Mouse (Mus musculus): ENCODE measurements around the gene Fbxl12. TPM values are rescaled to one million over a fixed set of nuclear protein-coding genes. Genes with fewer than 3 reads are reported as not detected.
A peak's percentile ranks its signal among the peaks of the same experiment; 100 is the strongest.

Gene Fbxl12
- 4.2 and 5.0 TPM in 2 replicates for total RNA-seq (2012; rRNA removed)
- total RNA-seq (2014; rRNA removed) = 3.7 and 4.0 TPM in 2 replicates
- polyA plus RNA-seq (2012; ENCODE audit: insufficient read length, low read depth) = 10.5 and 13.7 TPM in 2 replicates

GRCm38 (mm10) chr9:20644360-20645081 lies at the start of gene Fbxl12:
Fbxl12 (minus strand) TSS chr9:20644767.
- Histone ChIP-seq H3K27me3 (replicated peaks) (no peaks in the 10 kb centered on the region), H3K9me3 (replicated peaks; ENCODE audit: low read length) (no peaks in the 10 kb centered on the region), H3K9ac (ENCODE audit: insufficient read depth, low read depth) (peak within 1 kb of the TSS; percentile 65), H3K4me1 (ENCODE audit: control insufficient read depth in 1 of 2, insufficient read depth in 2 of 2) (peaks cover 0 to 27% of the 10 kb centered on the region in 2 experiments; a peak in 2 of 4 replicates), H3K4me2 (ENCODE audit: insufficient read depth, low read depth, poor library complexity, severe bottlenecking) (peak within 1 kb of the TSS; percentile 99), H3K4me3 (replicated peaks in 1 of 3; ENCODE audit: low read depth in 2 of 3, low read length in 2 of 3, poor library complexity in 1 of 3) (peak within 1 kb of the TSS; percentile 80 to 88 (median 84)), H3K27ac (ENCODE audit: insufficient read depth, low read depth) (peak within 1 kb of the TSS; percentile 12; the same call in 1 of the 2 replicates), H3K36me3 (replicated peaks in 1 of 2; ENCODE audit: control insufficient read depth in 1 of 2, insufficient read depth in 1 of 2, low read length in 1 of 2) (peaks cover 15 to 52% of the 10 kb centered on the region in 2 experiments), H3K79me2 (replicated peaks; ENCODE audit: control insufficient read depth, extremely low read depth, insufficient read depth, poor library complexity, severe bottlenecking) (peaks cover 49% of the 10 kb centered on the region)
- TF ChIP-seq GABPA (IDR thresholded peaks at IDR 0.05; ENCODE audit: insufficient replicate concordance, low read depth, low read length) (no peak), SMC3 (IDR thresholded peaks at IDR 0.05; ENCODE audit: low read depth, low read length) (no peak), BHLHE40 (IDR thresholded peaks at IDR 0.05; ENCODE audit: low read depth, low read length) (no peak), ZC3H11A (IDR thresholded peaks at IDR 0.05; ENCODE audit: low read depth, low read length) (no peak), CTCF (conservative IDR thresholded peaks at IDR 0.05 in 1 of 2, IDR thresholded peaks at IDR 0.05 in 1 of 2; ENCODE audit: low read depth in 2 of 2, low read length in 2 of 2) (no peak), ZNF384 (IDR thresholded peaks at IDR 0.05; ENCODE audit: low read depth, low read length) (no peak), E2F4 (IDR thresholded peaks at IDR 0.05; ENCODE audit: insufficient replicate concordance, low read depth, low read length) (no peak), JUN (IDR thresholded peaks at IDR 0.05; ENCODE audit: insufficient read depth, low read depth, low read length) (no peak), MXI1 (IDR thresholded peaks at IDR 0.05; ENCODE audit: low read depth, low read length) (peak; percentile 85; the same call in 1 of the 2 replicates), MAZ (IDR thresholded peaks at IDR 0.05; ENCODE audit: low read depth, low read length) (no peak), USF1 (IDR thresholded peaks at IDR 0.05; ENCODE audit: low read depth, low read length) (no peak), CHD2 (IDR thresholded peaks at IDR 0.05; ENCODE audit: low read length) (no peak), ETS1 (conservative IDR thresholded peaks at IDR 0.05; ENCODE audit: low read depth, low read length) (no peak), IRF4 (IDR thresholded peaks at IDR 0.05; ENCODE audit: low read depth, low read length) (no peak), PAX5 (IDR thresholded peaks at IDR 0.05; ENCODE audit: low read length) (no peak), MAX (IDR thresholded peaks at IDR 0.05; ENCODE audit: low read length) (no peak), HCFC1 (IDR thresholded peaks at IDR 0.05; ENCODE audit: low read depth, low read length) (peak; percentile 89), ELF1 (IDR thresholded peaks at IDR 0.05; ENCODE audit: low read depth, low read length) (peak; percentile 99), TCF12 (IDR thresholded peaks at IDR 0.05; ENCODE audit: low read depth, low read length) (peak; percentile 43), NRF1 (IDR thresholded peaks at IDR 0.05; ENCODE audit: low read depth, low read length) (peak; percentile 57; the same call in 1 of the 2 replicates), MAFK (IDR thresholded peaks at IDR 0.05; ENCODE audit: insufficient replicate concordance, low read length) (no peak), JUND (conservative IDR thresholded peaks at IDR 0.05; ENCODE audit: low read depth, low read length) (no peak), MEF2A (IDR thresholded peaks at IDR 0.05; ENCODE audit: borderline replicate concordance, low read depth, low read length) (no peak), TBP (conservative IDR thresholded peaks at IDR 0.05; ENCODE audit: low read depth, low read length) (peak; percentile 72), POLR2A (IDR thresholded peaks at IDR 0.05; ENCODE audit: low read depth, low read length) (peak; percentile 93), POLR2AphosphoS2 (IDR thresholded peaks at IDR 0.05; ENCODE audit: low read depth, low read length) (no peak), EP300 (IDR thresholded peaks at IDR 0.05; ENCODE audit: low read length) (no peak), ZKSCAN1 (IDR thresholded peaks at IDR 0.05; ENCODE audit: borderline replicate concordance, low read depth, low read length) (no peak), CHD1 (IDR thresholded peaks at IDR 0.05; ENCODE audit: low read depth, low read length) (no peak), SIN3A (IDR thresholded peaks at IDR 0.05; ENCODE audit: low read length) (peak; percentile 95; the same call in 1 of the 2 replicates), RCOR1 (conservative IDR thresholded peaks at IDR 0.05; ENCODE audit: low read depth, low read length) (no peak), MYC (IDR thresholded peaks at IDR 0.05; ENCODE audit: low read depth, low read length) (no peak; the same call in 1 of the 2 replicates), RAD21 (IDR thresholded peaks at IDR 0.05; ENCODE audit: low read depth, low read length) (no peak), UBTF (IDR thresholded peaks at IDR 0.05; ENCODE audit: low read depth, low read length) (no peak), NELFE (IDR thresholded peaks at IDR 0.05; ENCODE audit: low read depth, low read length) (peak; percentile 87), ZMIZ1 (IDR thresholded peaks at IDR 0.05; ENCODE audit: low read depth, low read length) (peak; percentile 70), USF2 (conservative IDR thresholded peaks at IDR 0.05; ENCODE audit: low read depth, low read length) (no peak), KAT2A (IDR thresholded peaks at IDR 0.05; ENCODE audit: insufficient replicate concordance, low read length) (peak; percentile 66; the same call in 1 of the 2 replicates)
- dilution Hi-C loops (cut with MboI; ENCODE audit: extremely low pct_ligation_motif_present, extremely low pct_unique_long_range_greater_than_20kb, low sequenced_read_pairs) = no loop called here
- in situ Hi-C loops (cut with MboI; ENCODE audit: low pct_ligation_motif_present, low pct_unique_long_range_greater_than_20kb, low sequenced_read_pairs) = no loop called here
- peak; percentile 88 for DNase-seq (ENCODE audit: extremely low read depth)
